Mouse (Mus musculus) midbrain, embryonic 13.5 days (tissue): Measurements from ENCODE around the gene Wdr47. TPM values are rescaled to one million over a fixed set of nuclear protein-coding genes. Genes with fewer than 3 reads are reported as not detected.
"Not testable (repeated sequence)": the region's sequence is repeated elsewhere in the genome, so short reads cannot be mapped to it uniquely, and the experiment has no call there.

Experiments used
- ATAC-seq: fragments of 200-750 bp; cut with Nextera tagmentation; 2 replicates; pipeline ENCODE4 v1.8.0; 2017; ENCODE audit warnings: mild to moderate bottlenecking, moderate TSS enrichment, moderate library complexity
- H3K27ac ChIP-seq: fragments of 300-500 bp; sonication (generic); 2 replicates; pipeline ENCODE4 v1.5.1; 2015; ENCODE audit warnings: inconsistent platforms, mild to moderate bottlenecking, moderate library complexity
- H3K27me3 ChIP-seq: fragments of 300-500 bp; sonication (generic); 2 replicates; pipeline ENCODE4 v1.6.1; 2015; ENCODE audit warnings: mild to moderate bottlenecking, inconsistent platforms
- H3K36me3 ChIP-seq: fragments of 300-500 bp; sonication (generic); 2 replicates; pipeline ENCODE4 v1.6.1; 2015; ENCODE audit warnings: mild to moderate bottlenecking, inconsistent platforms
- H3K4me1 ChIP-seq: fragments of 300-500 bp; sonication (generic); replicated peaks from 2 replicates; pipeline ENCODE4 v1.6.1; 2015; ENCODE audit warnings: inconsistent platforms
- H3K4me2 ChIP-seq: fragments of 300-500 bp; sonication (generic); replicated peaks from 2 replicates; pipeline ENCODE4 v1.6.1; 2015; ENCODE audit warnings: moderate library complexity, mild to moderate bottlenecking, inconsistent platforms
- H3K4me3 ChIP-seq: fragments of 300-500 bp; sonication (generic); replicated peaks from 2 replicates; pipeline ENCODE4 v1.5.1; 2015; ENCODE audit warnings: mild to moderate bottlenecking, inconsistent platforms
- H3K9ac ChIP-seq: fragments of 300-500 bp; sonication (generic); replicated peaks from 2 replicates; pipeline ENCODE4 v1.6.1; 2015; ENCODE audit warnings: mild to moderate bottlenecking, inconsistent platforms
- H3K9me3 ChIP-seq: fragments of 300-500 bp; sonication (generic); 2 replicates; pipeline ENCODE4 v1.6.1; 2016; ENCODE audit warnings: mild to moderate bottlenecking, inconsistent platforms
- WGBS: fragments of 180-500 bp; shearing (Covaris S2); methylation state at CpG from one replicate; pipeline ENCODE4 v1.1.7; 2015; 5-methylcytosine and 5-hydroxymethylcytosine counted together
- polyA plus RNA-seq: library from polyadenylated mRNA; unstranded; fragments of >200 nt; fragmentation: Nextera tagmentation; extraction: Ambion mirVana; gene quantifications from 2 replicates; pipeline ENCODE4 v1.2.1, GENCODE M21; 2015

Wdr47 gene
- polyA plus RNA-seq, 1 experiment from 2014 or later = 95.9 TPM

- no peaks in the 10 kb centered on the region for H3K9me3 ChIP-seq
These were observed 55.0 kb downstream of the Wdr47 start for GRCm38 (mm10) chr3:108646036-108646435.

GRCm38 (mm10) chr3:108647681-108648080 is 56.6 kb downstream of the Wdr47 start:
- peaks cover 33% of the 10 kb centered on the region for H3K36me3 ChIP-seq
- not testable (repeated sequence) for H3K4me3 ChIP-seq, ATAC-seq, H3K9me3 ChIP-seq, H3K4me2 ChIP-seq, H3K4me1 ChIP-seq, H3K9ac ChIP-seq, H3K27ac ChIP-seq, H3K27me3 ChIP-seq
- WGBS = 37% methylated on average over 5 of the region's 5 CpGs

More at GRCm38 (mm10) chr3:108646036-108646435, 55.0 kb downstream of the Wdr47 start:
- no peak overlapping the region for H3K27ac ChIP-seq
- ATAC-seq = no peak
- no peak overlapping the region for H3K4me3 ChIP-seq
- H3K36me3 ChIP-seq = peaks cover 37% of the 10 kb centered on the region
- no peaks in the 10 kb centered on the region for H3K4me1 ChIP-seq
- 50% methylated on average over 7 of the region's 7 CpGs for WGBS
- no peak overlapping the region for H3K9ac ChIP-seq
- no peak overlapping the region for H3K4me2 ChIP-seq
- no peaks in the 10 kb centered on the region for H3K27me3 ChIP-seq

GRCm38 (mm10) chr3:108652866-108653642 is 62.0 kb downstream of the Wdr47 start:
- ATAC-seq = no peak
- peaks cover 19% of the 10 kb centered on the region for H3K4me1 ChIP-seq
- no peaks in the 10 kb centered on the region for H3K27me3 ChIP-seq
- H3K4me2 ChIP-seq = peak overlapping the region; percentile 26; the same call in 1 of the 2 replicates
- 26% methylated on average over 9 of the region's 9 CpGs for WGBS
- H3K9me3 ChIP-seq = no peaks in the 10 kb centered on the region
- H3K9ac ChIP-seq = no peak overlapping the region
- no peak overlapping the region for H3K27ac ChIP-seq
- H3K4me3 ChIP-seq = no peak overlapping the region; the same call in 1 of the 2 replicates
- H3K36me3 ChIP-seq = no peaks in the 10 kb centered on the region

GRCm38 (mm10) chr3:108653710-108654379 is 62.8 kb downstream of the Wdr47 start, which contains the start of gene Clcc1:
Clcc1 (plus strand) TSS chr3:108653913.
- peak; percentile 98 for ATAC-seq
- Histone ChIP-seq H3K4me2 (peak within 1 kb of the TSS; percentile 65), H3K9me3 (no peaks in the 10 kb centered on the region), H3K4me3 (peak within 1 kb of the TSS; percentile 77), H3K27me3 (no peaks in the 10 kb centered on the region), H3K27ac (peak within 1 kb of the TSS; percentile 82), H3K36me3 (no peaks in the 10 kb centered on the region), H3K4me1 (peaks cover 19% of the 10 kb centered on the region), H3K9ac (peak within 1 kb of the TSS; percentile 78)
- WGBS = 0% methylated on average over 56 of the region's 57 CpGs

- no peaks in the 10 kb centered on the region for H3K27me3 ChIP-seq
- no peak for ATAC-seq
- no peaks in the 10 kb centered on the region for H3K36me3 ChIP-seq
- 29% methylated on average over 14 of the region's 14 CpGs for WGBS
- peak overlapping the region; percentile 78 for H3K9ac ChIP-seq
- H3K9me3 ChIP-seq = no peaks in the 10 kb centered on the region
- H3K4me1 ChIP-seq = peaks cover 19% of the 10 kb centered on the region
- peak overlapping the region; percentile 65 for H3K4me2 ChIP-seq
- peak overlapping the region; percentile 77 for H3K4me3 ChIP-seq
- H3K27ac ChIP-seq = no peak overlapping the region
These were observed 63.5 kb downstream of the Wdr47 start for GRCm38 (mm10) chr3:108654566-108654965.

GRCm38 (mm10) chr3:108655486-108655885 is 64.4 kb downstream of the Wdr47 start:
- Histone ChIP-seq H3K9ac (no peak overlapping the region), H3K27ac (no peak overlapping the region), H3K4me3 (no peak overlapping the region), H3K9me3 (no peaks in the 10 kb centered on the region), H3K27me3 (no peaks in the 10 kb centered on the region), H3K4me1 (peaks cover 19% of the 10 kb centered on the region), H3K36me3 (0 out of 2 replicates have a peak, but pooled peaks cover 3% of the 10 kb centered on the region), H3K4me2 (no peak overlapping the region)
- ATAC-seq = no peak
- WGBS = 90% methylated on average over 7 of the region's 7 CpGs

GRCm38 (mm10) chr3:108658612-108659011 is 67.5 kb downstream of the Wdr47 start:
- Histone ChIP-seq H3K9me3 (no peaks in the 10 kb centered on the region), H3K4me2 (no peak overlapping the region), H3K9ac (no peak overlapping the region), H3K4me1 (peaks cover 13% of the 10 kb centered on the region), H3K27ac (no peak overlapping the region), H3K4me3 (no peak overlapping the region), H3K27me3 (no peaks in the 10 kb centered on the region), H3K36me3 (peaks cover 27% of the 10 kb centered on the region)
- WGBS = 96% methylated on average over 9 of the region's 9 CpGs
- no peak for ATAC-seq

- H3K36me3 ChIP-seq = peaks cover 44% of the 10 kb centered on the region
- no peak overlapping the region for H3K4me3 ChIP-seq
- H3K4me2 ChIP-seq = no peak overlapping the region
- H3K4me1 ChIP-seq = 0 out of 2 replicates have a peak, but pooled peaks cover 3% of the 10 kb centered on the region
- WGBS = 84% methylated on average over 1 of the region's 1 CpGs
- ATAC-seq = no peak
- H3K9me3 ChIP-seq = no peaks in the 10 kb centered on the region
- H3K27me3 ChIP-seq = no peaks in the 10 kb centered on the region
- no peak overlapping the region for H3K9ac ChIP-seq
- H3K27ac ChIP-seq = no peak overlapping the region
These were observed 69.9 kb downstream of the Wdr47 start for GRCm38 (mm10) chr3:108660941-108661340.

GRCm38 (mm10) chr3:108676616-108677015 is 85.5 kb downstream of the Wdr47 start:
- no peak overlapping the region for H3K9ac ChIP-seq
- no peak overlapping the region for H3K27ac ChIP-seq
- WGBS = 82% methylated on average over 4 of the region's 4 CpGs
- H3K27me3 ChIP-seq = no peaks in the 10 kb centered on the region
- H3K9me3 ChIP-seq = no peaks in the 10 kb centered on the region
- no peak overlapping the region for H3K4me2 ChIP-seq
- no peak for ATAC-seq
- H3K4me3 ChIP-seq = no peak overlapping the region
- H3K36me3 ChIP-seq = peaks cover 86% of the 10 kb centered on the region
- H3K4me1 ChIP-seq = no peaks in the 10 kb centered on the region

GRCm38 (mm10) chr3:108681004-108681403 is 89.9 kb downstream of the Wdr47 start:
- Histone ChIP-seq H3K27me3 (no peaks in the 10 kb centered on the region), H3K27ac (no peak overlapping the region), H3K9me3 (no peaks in the 10 kb centered on the region), H3K9ac (no peak overlapping the region), H3K4me3 (no peak overlapping the region), H3K4me2 (no peak overlapping the region), H3K36me3 (peaks cover 82% of the 10 kb centered on the region), H3K4me1 (no peaks in the 10 kb centered on the region)
- WGBS = 87% methylated on average over 4 of the region's 4 CpGs
- no peak for ATAC-seq

GRCm38 (mm10) chr3:108683597-108683996 is 92.5 kb downstream of the Wdr47 start:
- H3K27ac ChIP-seq, H3K9ac ChIP-seq, H3K27me3 ChIP-seq, ATAC-seq, H3K4me3 ChIP-seq, H3K9me3 ChIP-seq, H3K4me2 ChIP-seq, H3K4me1 ChIP-seq: not testable (repeated sequence)
- H3K36me3 ChIP-seq = peaks cover 73% of the 10 kb centered on the region
- WGBS = 93% methylated on average over 5 of the region's 5 CpGs

- WGBS = 96% methylated on average over 7 of the region's 7 CpGs
- peaks cover 70% of the 10 kb centered on the region for H3K36me3 ChIP-seq
These were observed 94.6 kb downstream of the Wdr47 start for GRCm38 (mm10) chr3:108685701-108686100.

More at GRCm38 (mm10) chr3:108685701-108686100, 94.6 kb downstream of the Wdr47 start:
- no peak overlapping the region for H3K27ac ChIP-seq
- H3K4me3 ChIP-seq = no peak overlapping the region
- no peak overlapping the region for H3K9ac ChIP-seq
- H3K4me2 ChIP-seq = no peak overlapping the region
- no peak for ATAC-seq
- no peaks in the 10 kb centered on the region for H3K4me1 ChIP-seq
- H3K27me3 ChIP-seq = no peaks in the 10 kb centered on the region
- H3K9me3 ChIP-seq = no peaks in the 10 kb centered on the region
